In the genomic region with DNA sequence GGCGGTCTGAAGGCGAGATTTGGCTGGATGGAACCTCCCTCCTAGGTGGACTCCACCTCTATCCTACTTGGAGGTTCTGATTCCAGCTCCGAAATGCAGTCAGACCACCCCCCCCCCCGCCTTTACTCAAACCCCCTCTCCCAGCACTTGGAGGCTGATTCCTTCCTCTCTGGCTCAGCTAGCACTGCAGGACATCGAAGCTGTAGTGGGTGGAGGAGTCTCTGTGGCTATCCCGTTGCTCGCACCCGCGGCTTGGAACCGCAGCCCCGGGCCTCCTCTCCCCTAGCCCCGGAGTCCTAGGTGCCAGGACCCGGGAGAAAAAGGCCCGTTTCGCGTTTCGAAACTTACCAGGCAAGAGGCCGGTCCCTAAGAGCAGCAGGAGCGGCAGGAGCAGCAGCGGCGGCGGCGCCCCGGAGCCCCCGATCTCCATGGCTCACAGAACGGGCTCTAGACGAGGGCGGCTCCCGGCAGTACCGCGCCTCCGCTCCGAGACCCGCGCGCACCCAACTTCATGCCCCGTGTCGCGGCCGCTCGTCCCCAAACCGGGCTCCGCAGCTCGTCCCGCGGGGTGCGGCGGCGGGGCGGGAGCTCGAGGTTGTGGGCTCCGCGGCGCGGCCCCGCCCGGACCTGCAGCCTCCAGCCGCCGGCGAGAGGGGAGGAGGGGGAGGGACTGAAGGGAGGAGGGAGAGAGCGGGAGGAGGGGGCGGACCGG, we compare ENCODE assay signal across 10 mouse cellular contexts. TPM values are rescaled to one million over a fixed set of nuclear protein-coding genes. Genes with fewer than 3 reads are reported as not detected.
DNase-seq lines count a peak whose midpoint lies in the region; ATAC-seq lines count a peak whose summit lies in the region.
"Had no signal": no experiment of that assay in that cellular context is flagged by ENCODE, and none has a peak within 500 bp of the region (broad histone marks: within the 10 kb centered on the region; RNA-seq: fewer than 3 reads in every experiment).

No protein-coding gene starts in this region.

- intact Hi-C loops in heart, postnatal 10 days (cut with DNase I), result no loop called here

- H3K4me3 ChIP-seq in limb, embryonic 15.5 days, result peak overlapping the region; percentile 47
- H3K4me3 ChIP-seq: erythroblast, embryonic 14.5 days had no signal

- H3K27me3 ChIP-seq in limb, embryonic 15.5 days, result peaks cover 77% of the 10 kb centered on the region

- peaks cover 22% of the 10 kb centered on the region for H3K4me1 ChIP-seq in limb, embryonic 15.5 days

- WGBS in limb, embryonic 15.5 days, result 1% methylated on average over 60 of the region's 63 CpGs

- no peaks in the 10 kb centered on the region for H3K9me3 ChIP-seq in limb, embryonic 15.5 days

- DNase-seq in cerebellum, adult 18-20 months, result peak; percentile 24 to 45
- no peak for DNase-seq in cerebellum, adult 11-12 months
- peak; percentile 46 for DNase-seq in ovary, postnatal 36 days (ENCODE audit: low spot score)
- DNase-seq in ovary, adult 18-20 months (ENCODE audit: low spot score), result no peak
- peak; percentile 15 for DNase-seq in heart, postnatal 10 days
- peak; percentile 39 for DNase-seq in right cerebral cortex, postnatal 25 days
- no peak for DNase-seq in layer of hippocampus, adult 18-20 months (ENCODE audit: low spot score in 2 of 2)

- H3K36me3 ChIP-seq in limb, embryonic 15.5 days, result no peaks in the 10 kb centered on the region

- no peak for ATAC-seq in limb, embryonic 15.5 days (ENCODE audit: insufficient number of reproducible peaks, low FRiP score, low TSS enrichment, low read depth)

- peak overlapping the region; percentile 37 for H3K9ac ChIP-seq in limb, embryonic 15.5 days

- peak overlapping the region; percentile 80 for H3K4me2 ChIP-seq in limb, embryonic 15.5 days

- H3K27ac ChIP-seq in limb, embryonic 15.5 days, result no peak overlapping the region

RNA-seq across cellular contexts. Expression of gene Chrna4, which starts 4.5 kb away (rescaled TPM):
- under 1 TPM; 0.12 to 0.34 TPM for total RNA-seq in heart, postnatal 10 days (2021)
- 1.3 and 1.5 TPM in 2 replicates for polyA plus RNA-seq in limb, embryonic 15.5 days (2015; fragmentation: Nextera tagmentation; extraction: Ambion mirVana)
- total RNA-seq in layer of hippocampus, adult 18-20 months (2021), result 10 to 100 TPM; 15.7 to 19.6 TPM
- total RNA-seq: neutrophil, adult 5-6 weeks had no signal
- polyA plus RNA-seq: erythroblast, embryonic 14.5 days had no signal

RNA-seq across cellular contexts. Expression of gene Col20a1, which starts 52.5 kb away (rescaled TPM):
- total RNA-seq in heart, postnatal 10 days (2021), result under 1 TPM; 0.62 to 0.92 TPM
- polyA plus RNA-seq in limb, embryonic 15.5 days (2015; fragmentation: Nextera tagmentation; extraction: Ambion mirVana), result 1.2 and 1.8 TPM in 2 replicates
- 1 to 10 TPM; 1.9 to 2.1 TPM for total RNA-seq in layer of hippocampus, adult 18-20 months (2021)

Comparison
In these comparisons a context has a peak if more than half of its experiments do, and no peak if none do; other contexts are left out.
1. DNase-seq: peak in cerebellum, adult 18-20 months (2 of 2), ovary, postnatal 36 days (single experiment), heart, postnatal 10 days (2 of 2) and right cerebral cortex, postnatal 25 days (single experiment); none in cerebellum, adult 11-12 months (single experiment), ovary, adult 18-20 months (single experiment) and layer of hippocampus, adult 18-20 months (0 of 2).
2. RNA of gene Chrna4, which starts 4.5 kb away (total RNA-seq): 15.7 to 19.6 TPM in layer of hippocampus, adult 18-20 months; 0.12 to 0.34 TPM in heart, postnatal 10 days; every median in the first group is over 10 times any median in the second.